Mouse (Mus musculus) myocyte (in vitro differentiated cells): Measurements from ENCODE around the gene Aktip. TPM values are rescaled to one million over a fixed set of nuclear protein-coding genes. Genes with fewer than 3 reads are reported as not detected.

ENCODE experiments used
- H3K27me3 ChIP-seq: one replicate; pipeline ENCODE4 v1.6.1; 2011; ENCODE audit not compliant: control insufficient read depth, insufficient read depth, insufficient read length
- H3K36me3 ChIP-seq: one replicate; pipeline ENCODE4 v1.6.1; 2011; ENCODE audit not compliant: control insufficient read depth, insufficient read depth
- H3K4me2 ChIP-seq: one replicate; pipeline ENCODE4 v1.6.1; 2011; ENCODE audit warnings: low read depth, control low read depth
- H3K4me3 ChIP-seq: one replicate; pipeline ENCODE4 v1.5.1; 2011; ENCODE audit warnings: mild to moderate bottlenecking, control low read depth, moderate library complexity
- H3K79me2 ChIP-seq: one replicate; pipeline ENCODE4 v1.6.1; 2011; ENCODE audit not compliant: control insufficient read depth, insufficient read depth
- H3ac ChIP-seq: one replicate; pipeline ENCODE4 v1.6.1; 2011; ENCODE audit not compliant: control insufficient read depth, insufficient read length
- CEBPB ChIP-seq: IDR thresholded peaks from 2 replicates; pipeline ENCODE4 v1.6.1; 2011; ENCODE audit warnings: mild to moderate bottlenecking, moderate library complexity; ENCODE audit not compliant: poor library complexity, insufficient read depth, severe bottlenecking
- E2F4 ChIP-seq: IDR thresholded peaks from one replicate; pipeline ENCODE4 v1.6.1; 2011; ENCODE audit warnings: mild to moderate bottlenecking, control low read depth, moderate library complexity; ENCODE audit not compliant: insufficient read depth
- MAX ChIP-seq: IDR thresholded peaks from one replicate; pipeline ENCODE4 v1.6.1; 2011; ENCODE audit warnings: low read depth, mild to moderate bottlenecking, control low read depth
- MYOD1 ChIP-seq, 3 experiments: IDR thresholded peaks; one replicate each; pipeline ENCODE4 v1.6.1; 2011; ENCODE audit warnings: control low read depth in 2 of 3, low read depth in 2 of 3, mild to moderate bottlenecking in 2 of 3, moderate library complexity in 1 of 3; ENCODE audit not compliant: insufficient read length in 2 of 3, control insufficient read depth in 1 of 3
- MYOG ChIP-seq, 3 experiments: IDR thresholded peaks; one replicate each; pipeline ENCODE4 v1.6.1; 2011; ENCODE audit warnings: control low read depth in 2 of 3, low read depth in 2 of 3, mild to moderate bottlenecking in 2 of 3; ENCODE audit not compliant: insufficient read length in 2 of 3, control insufficient read depth in 1 of 3, insufficient read depth in 1 of 3
- POLR2A ChIP-seq: IDR thresholded peaks from one replicate; pipeline ENCODE4 v1.6.1; 2011; ENCODE audit warnings: low read depth, mild to moderate bottlenecking, control low read depth, moderate library complexity; ENCODE audit not compliant: insufficient read length
- POLR2AphosphoS2 ChIP-seq: IDR thresholded peaks from one replicate; pipeline ENCODE4 v1.6.1; 2011; ENCODE audit warnings: low read depth, control low read depth; ENCODE audit not compliant: insufficient read length
- REST ChIP-seq: IDR thresholded peaks from one replicate; pipeline ENCODE4 v1.6.1; 2011; ENCODE audit warnings: mild to moderate bottlenecking, control low read depth, moderate library complexity; ENCODE audit not compliant: insufficient read depth, insufficient read length
- SRF ChIP-seq: IDR thresholded peaks from one replicate; pipeline ENCODE4 v1.6.1; 2011; ENCODE audit warnings: low read depth; ENCODE audit not compliant: control insufficient read depth, insufficient read length
- TCF12 ChIP-seq: IDR thresholded peaks from one replicate; pipeline ENCODE4 v1.6.1; 2011; ENCODE audit warnings: mild to moderate bottlenecking, control low read depth; ENCODE audit not compliant: poor library complexity, insufficient read depth, severe bottlenecking
- TCF3 ChIP-seq: IDR thresholded peaks from one replicate; pipeline ENCODE4 v1.6.1; 2011; ENCODE audit warnings: low read depth, control low read depth; ENCODE audit not compliant: insufficient read length
- USF1 ChIP-seq: IDR thresholded peaks from one replicate; pipeline ENCODE4 v1.6.1; 2011; ENCODE audit warnings: low read depth, mild to moderate bottlenecking, control low read depth, moderate library complexity
- polyA plus RNA-seq: library from polyadenylated mRNA; unstranded; fragments of >200 nt; fragmentation: generic; extraction: Trizol; gene quantifications from one replicate; pipeline ENCODE4 v1.2.1, GENCODE M21; 2012; ENCODE audit warnings: missing spikeins

Gene Aktip
- polyA plus RNA-seq, 1 experiment = 25.5 TPM

- H3ac ChIP-seq = no peak overlapping the region
- no peak overlapping the region for H3K4me2 ChIP-seq
- TF ChIP-seq POLR2AphosphoS2 (no peak), TCF3 (no peak), MYOD1 (IDR thresholded peaks at IDR 0.05; ENCODE audit: control insufficient read depth in 1 of 3, insufficient read length in 2 of 3, low read depth in 2 of 3) (no peak), SRF (no peak), CEBPB (no peak), TCF12 (no peak), MAX (no peak), POLR2A (no peak), USF1 (no peak), E2F4 (no peak), REST (no peak), MYOG (IDR thresholded peaks at IDR 0.05; ENCODE audit: control insufficient read depth in 1 of 3, insufficient read depth in 1 of 3, insufficient read length in 2 of 3, low read depth in 2 of 3) (no peak)
- H3K4me3 ChIP-seq = no peak overlapping the region
- no peaks in the 10 kb centered on the region for H3K79me2 ChIP-seq
- no peaks in the 10 kb centered on the region for H3K36me3 ChIP-seq
- H3K27me3 ChIP-seq = no peaks in the 10 kb centered on the region
Observed at GRCm38 (mm10) chr8:91237191-91237590, 37.4 kb upstream of the Aktip start.

GRCm38 (mm10) chr8:91234097-91234496 lies 34.3 kb upstream of the Aktip start:
- Histone ChIP-seq H3K4me3 (no peak overlapping the region), H3ac (no peak overlapping the region), H3K79me2 (no peaks in the 10 kb centered on the region), H3K36me3 (peaks cover 6% of the 10 kb centered on the region), H3K27me3 (no peaks in the 10 kb centered on the region), H3K4me2 (no peak overlapping the region)
- TF ChIP-seq MAX (no peak), MYOD1 (IDR thresholded peaks at IDR 0.05; ENCODE audit: control insufficient read depth in 1 of 3, insufficient read length in 2 of 3, low read depth in 2 of 3) (no peak), MYOG (IDR thresholded peaks at IDR 0.05; ENCODE audit: control insufficient read depth in 1 of 3, insufficient read depth in 1 of 3, insufficient read length in 2 of 3, low read depth in 2 of 3) (no peak)

- H3K27me3 ChIP-seq = no peaks in the 10 kb centered on the region
- TF ChIP-seq REST (no peak), CEBPB (no peak), POLR2A (no peak), TCF3 (no peak), E2F4 (no peak), USF1 (no peak), POLR2AphosphoS2 (no peak), SRF (no peak), MYOD1 (IDR thresholded peaks at IDR 0.05; ENCODE audit: control insufficient read depth in 1 of 3, insufficient read length in 2 of 3, low read depth in 2 of 3) (no peak), MYOG (IDR thresholded peaks at IDR 0.05; ENCODE audit: control insufficient read depth in 1 of 3, insufficient read depth in 1 of 3, insufficient read length in 2 of 3, low read depth in 2 of 3) (no peak), MAX (no peak), TCF12 (no peak)
- H3ac ChIP-seq = no peak overlapping the region
- peaks cover 6% of the 10 kb centered on the region for H3K36me3 ChIP-seq
- H3K79me2 ChIP-seq = no peaks in the 10 kb centered on the region
- H3K4me2 ChIP-seq = no peak overlapping the region
- H3K4me3 ChIP-seq = no peak overlapping the region
Observed at GRCm38 (mm10) chr8:91227421-91227841, 27.7 kb upstream of the Aktip start.

- Histone ChIP-seq H3K27me3 (no peaks in the 10 kb centered on the region), H3K4me3 (no peak overlapping the region), H3K4me2 (no peak overlapping the region), H3K79me2 (no peaks in the 10 kb centered on the region), H3K36me3 (no peaks in the 10 kb centered on the region), H3ac (no peak overlapping the region)
- TF ChIP-seq POLR2AphosphoS2 (no peak), SRF (no peak), CEBPB (no peak)
Observed at GRCm38 (mm10) chr8:91224227-91224626, 24.5 kb upstream of the Aktip start.

- Histone ChIP-seq H3K36me3 (no peaks in the 10 kb centered on the region), H3K4me2 (no peak overlapping the region), H3K79me2 (no peaks in the 10 kb centered on the region), H3K4me3 (no peak overlapping the region), H3ac (no peak overlapping the region), H3K27me3 (no peaks in the 10 kb centered on the region)
- TF ChIP-seq CEBPB (no peak), SRF (no peak), POLR2AphosphoS2 (no peak), REST (no peak), MYOG (IDR thresholded peaks at IDR 0.05; ENCODE audit: control insufficient read depth in 1 of 3, insufficient read depth in 1 of 3, insufficient read length in 2 of 3, low read depth in 2 of 3) (no peak), TCF12 (no peak), TCF3 (no peak), POLR2A (no peak), MAX (no peak), MYOD1 (IDR thresholded peaks at IDR 0.05; ENCODE audit: control insufficient read depth in 1 of 3, insufficient read length in 2 of 3, low read depth in 2 of 3) (no peak), USF1 (no peak), E2F4 (no peak)
Observed at GRCm38 (mm10) chr8:91221841-91222240, 22.1 kb upstream of the Aktip start.
